Mouse (Mus musculus) adrenal gland (tissue): ENCODE data around the gene Entpd6.

Experiments used
- intact Hi-C: fragments of 180-260 bp; cut with DNase I; formaldehyde crosslinking; loops from one replicate; pipeline ENCODE4 v1.15.1; 2025

The Entpd6 gene

DNA sequence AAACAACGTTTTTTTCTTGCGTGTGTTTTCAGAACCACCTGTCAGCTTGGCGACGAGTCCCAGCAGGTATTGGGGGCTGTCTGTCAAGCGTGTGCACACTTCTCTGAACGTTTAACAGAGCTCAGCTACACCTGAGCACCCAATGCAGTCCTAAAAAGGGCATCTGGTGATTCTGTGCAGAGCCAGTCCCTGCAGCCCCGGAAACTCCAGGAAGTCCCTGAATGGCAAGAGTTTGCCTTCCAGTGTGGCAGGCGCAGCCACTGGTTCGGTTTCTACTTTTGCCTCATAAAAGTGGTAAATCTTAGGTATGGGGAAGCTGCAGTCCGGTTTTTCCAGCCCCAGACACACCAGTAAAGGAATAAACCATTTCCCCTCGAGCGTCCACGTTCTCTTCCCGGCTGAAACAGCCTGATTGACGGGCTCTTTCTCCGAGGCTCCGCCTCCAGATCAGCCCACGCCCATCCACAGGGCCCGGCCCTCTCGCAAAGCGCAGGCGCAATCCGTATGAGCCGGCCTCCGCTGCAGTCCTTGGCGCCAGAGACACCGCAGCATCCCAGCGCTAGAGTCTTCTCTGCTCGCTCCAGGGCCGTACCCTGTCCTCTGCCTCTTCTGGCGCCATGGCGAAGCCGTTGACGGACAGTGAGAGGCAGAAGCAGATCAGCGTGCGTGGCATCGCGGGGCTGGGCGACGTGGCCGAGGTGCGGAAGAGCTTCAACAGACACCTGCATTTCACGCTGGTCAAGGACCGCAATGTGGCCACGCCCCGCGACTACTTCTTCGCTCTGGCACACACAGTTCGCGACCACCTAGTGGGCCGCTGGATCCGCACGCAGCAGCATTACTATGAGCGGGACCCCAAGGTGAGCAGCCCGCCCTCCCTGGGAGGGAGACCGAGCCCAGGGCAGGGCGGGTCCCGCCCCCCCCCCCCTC lies 37.7 kb downstream of the Entpd6 start, which contains the start of gene Pygb:
Gene Pygb (plus strand): TSS at position 485 of the 930 bp plus-strand sequence.
- intact Hi-C loops, result loop anchor here (5.0 kb wide), 1 partner anchor 39 kb away; the partner anchor contains the start of gene Entpd6

DNA sequence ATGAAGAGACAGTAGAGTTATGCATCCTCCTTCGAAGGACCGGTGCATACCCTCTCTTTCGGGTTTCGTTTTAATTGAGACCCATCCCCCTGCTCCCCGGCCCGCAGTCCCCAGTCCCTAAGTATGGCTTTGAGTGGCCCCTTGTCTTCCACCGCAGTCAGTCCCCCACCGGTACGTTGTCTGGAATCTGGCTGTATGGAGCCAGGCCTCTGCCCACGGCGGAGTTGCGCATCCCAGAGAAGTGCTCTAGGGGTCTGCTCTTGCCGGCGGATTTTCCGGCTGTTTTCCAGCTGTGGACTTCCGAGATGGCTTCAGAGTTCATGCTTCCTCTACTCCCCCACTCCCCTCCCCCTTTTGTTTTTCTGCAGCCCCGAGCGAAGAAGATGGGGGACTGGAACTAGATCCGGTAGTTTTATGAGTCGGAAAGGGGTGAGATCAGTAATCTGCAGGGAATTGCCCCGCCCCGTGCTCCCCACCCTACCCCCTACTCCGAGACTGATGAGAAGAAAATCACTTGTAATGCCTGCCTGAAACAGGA lies 38.5 kb downstream of the Entpd6 start:
- intact Hi-C loops, result loop anchor here (5.0 kb wide), 1 partner anchor 40 kb away; the partner anchor contains the start of gene Entpd6

DNA sequence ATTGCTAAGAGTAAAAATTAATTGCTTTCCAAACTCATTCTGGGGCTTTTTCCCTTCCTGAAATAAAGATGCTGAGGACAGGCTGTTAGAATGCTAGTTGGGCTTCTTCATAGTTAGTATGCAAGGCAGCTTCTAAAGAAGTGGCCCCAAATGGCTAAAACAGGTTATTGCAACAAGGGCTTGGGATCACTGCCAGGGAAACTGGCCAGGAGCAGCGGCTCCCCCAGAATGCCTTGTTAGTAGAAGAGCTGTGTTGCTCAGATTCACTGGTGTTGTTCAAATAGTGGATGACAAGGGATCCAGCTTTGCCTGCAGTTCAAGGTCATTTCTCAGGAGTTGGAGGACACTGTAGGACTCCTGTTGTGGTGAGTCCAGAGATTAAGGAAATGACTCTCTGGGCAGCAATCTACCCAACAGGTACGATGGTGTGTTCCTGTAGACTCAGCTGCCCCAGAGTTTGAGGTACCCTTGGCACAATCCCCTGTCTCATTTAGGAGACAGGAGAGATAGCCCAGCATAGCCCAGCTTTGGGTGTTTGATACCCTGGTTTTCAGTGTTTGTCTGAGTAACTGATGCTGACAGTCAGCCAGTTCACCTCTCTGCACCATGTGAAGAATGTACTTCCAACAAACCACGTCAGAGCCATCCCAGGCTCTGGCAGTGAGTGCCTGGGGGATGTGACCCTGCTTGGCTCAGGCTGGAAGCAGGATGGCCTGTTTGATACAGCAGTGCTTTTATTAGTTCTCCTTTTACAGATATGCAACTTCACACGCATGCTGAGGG lies 40.1 kb downstream of the Entpd6 start:
- intact Hi-C loops, result loop anchor here (5.0 kb wide), 1 partner anchor 42 kb away; the partner anchor contains the start of gene Entpd6

DNA sequence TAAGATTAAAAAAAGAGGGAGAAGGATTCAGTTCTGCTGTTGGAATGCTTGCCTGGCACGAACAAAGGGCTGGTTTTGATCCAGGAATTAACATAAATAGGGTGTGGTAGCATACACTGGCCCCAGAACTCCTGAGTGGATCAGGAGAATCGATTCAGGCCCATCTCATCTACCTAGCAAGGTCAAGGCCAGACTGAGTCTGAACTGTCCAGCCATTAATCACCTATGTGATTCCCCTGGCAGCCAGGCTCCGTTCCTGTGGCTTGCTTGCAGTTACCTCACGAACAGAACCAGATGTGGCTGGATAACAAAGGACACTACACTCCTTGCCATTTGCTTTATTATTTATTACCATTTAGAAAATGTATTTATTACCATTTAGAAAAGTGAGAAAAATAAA lies 44.5 kb downstream of the Entpd6 start:
- intact Hi-C loops, result no loop called here

DNA sequence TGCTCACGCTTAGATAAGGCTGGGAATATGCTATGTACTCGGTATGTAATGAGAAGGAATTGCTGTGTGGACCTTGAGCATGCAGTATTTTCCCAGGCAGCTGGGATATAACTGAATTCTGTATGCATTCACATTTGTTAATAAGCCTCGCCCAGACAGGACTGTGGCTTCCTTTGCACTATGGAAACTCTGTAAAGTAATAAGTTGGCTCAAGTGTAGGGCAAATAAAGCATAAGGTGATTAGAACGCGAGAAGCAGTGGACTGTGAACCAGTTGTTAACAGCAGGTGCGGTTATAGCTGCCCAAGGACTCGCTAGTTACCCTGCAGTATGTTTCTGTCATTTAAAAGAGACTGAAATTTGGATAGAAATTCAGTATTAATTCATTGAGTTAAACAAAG lies 49.2 kb downstream of the Entpd6 start:
- intact Hi-C loops, result no loop called here

DNA sequence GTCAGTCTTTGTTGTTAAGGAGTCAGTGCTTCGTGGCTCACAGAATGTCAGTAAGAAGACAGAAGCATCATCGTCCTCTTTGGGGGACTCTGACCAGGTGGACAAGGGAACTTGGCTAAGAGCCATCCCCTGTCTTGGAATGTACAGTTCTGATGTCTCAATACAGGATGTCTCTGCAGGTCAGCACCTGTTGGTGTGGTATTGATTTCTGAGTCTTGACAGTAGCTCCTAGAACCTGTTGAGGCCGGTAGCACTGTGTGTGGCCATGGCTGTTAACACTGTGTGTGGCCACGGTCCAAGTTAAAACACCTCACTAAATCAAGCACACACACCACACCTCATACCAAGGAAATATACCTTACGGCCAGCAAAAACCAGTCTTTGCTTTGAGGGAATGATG lies 51.8 kb downstream of the Entpd6 start:
- intact Hi-C loops, result loop anchor here (5.0 to 10.0 kb wide), 2 partner anchors 114 to 197 kb away; no protein-coding TSS in a partner anchor

DNA sequence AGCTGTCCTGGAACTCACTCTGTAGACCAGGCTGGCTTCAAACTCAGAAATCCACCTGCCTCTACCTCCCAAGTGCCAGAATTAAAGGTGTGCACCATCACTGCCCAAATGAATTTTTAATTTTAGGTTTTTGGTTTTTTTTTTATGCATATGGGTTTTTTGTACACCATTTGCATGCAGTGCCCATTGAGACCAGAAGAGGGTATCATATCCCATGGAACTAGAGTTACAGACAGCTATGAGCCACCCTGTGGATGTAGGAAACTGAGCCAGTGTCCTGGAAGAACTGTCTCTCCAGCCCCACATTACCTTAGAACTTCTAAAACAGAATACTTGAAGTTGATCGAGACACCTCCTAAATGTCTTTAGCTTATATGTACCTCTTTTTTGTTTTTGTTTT lies 54.2 kb downstream of the Entpd6 start:
- intact Hi-C loops, result loop anchor here (5.0 to 10.0 kb wide), 2 partner anchors 112 to 194 kb away; no protein-coding TSS in a partner anchor

DNA sequence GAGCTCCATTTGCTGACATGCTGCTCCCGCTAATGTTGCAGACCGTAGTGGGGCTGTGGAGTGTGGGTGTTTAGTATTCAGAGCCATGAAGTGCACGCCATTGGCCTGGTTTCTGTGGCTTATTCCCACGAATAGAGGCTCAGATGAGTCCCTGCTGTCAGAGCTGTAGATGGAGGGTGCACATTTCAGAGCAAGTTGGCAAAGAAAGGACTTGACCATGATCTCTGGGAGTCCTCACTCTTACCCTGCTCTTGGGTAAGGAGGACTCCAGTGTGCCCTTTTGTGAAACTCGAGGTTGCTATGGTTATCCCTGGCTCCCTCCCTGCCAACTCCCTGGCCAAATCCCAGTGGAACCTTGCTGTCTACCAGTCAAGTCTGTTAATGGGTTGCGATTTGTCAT lies 59.5 kb downstream of the Entpd6 start:
- intact Hi-C loops, result loop anchor here (10.0 kb wide), 1 partner anchor 106 kb away; no protein-coding TSS in a partner anchor

DNA sequence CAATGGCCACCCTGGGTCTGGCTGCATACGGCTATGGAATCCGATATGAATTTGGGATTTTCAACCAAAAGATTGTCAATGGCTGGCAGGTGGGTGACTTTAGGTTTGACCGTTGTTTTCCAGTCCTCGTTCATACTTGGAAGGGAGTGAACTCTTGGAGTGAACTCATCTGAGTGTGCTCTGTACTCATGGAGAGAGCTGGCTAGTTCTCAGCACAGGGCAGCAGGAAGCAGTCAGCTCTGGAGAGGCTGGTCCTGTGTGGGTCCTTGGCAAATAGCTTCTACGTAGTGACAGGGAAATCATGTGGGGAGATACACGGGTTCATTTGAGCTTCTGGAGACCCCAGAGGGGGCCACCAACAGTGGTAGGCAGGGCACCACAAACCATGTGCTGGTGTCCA lies 60.0 kb downstream of the Entpd6 start:
- intact Hi-C loops, result loop anchor here (10.0 kb wide), 1 partner anchor 106 kb away; no protein-coding TSS in a partner anchor

DNA sequence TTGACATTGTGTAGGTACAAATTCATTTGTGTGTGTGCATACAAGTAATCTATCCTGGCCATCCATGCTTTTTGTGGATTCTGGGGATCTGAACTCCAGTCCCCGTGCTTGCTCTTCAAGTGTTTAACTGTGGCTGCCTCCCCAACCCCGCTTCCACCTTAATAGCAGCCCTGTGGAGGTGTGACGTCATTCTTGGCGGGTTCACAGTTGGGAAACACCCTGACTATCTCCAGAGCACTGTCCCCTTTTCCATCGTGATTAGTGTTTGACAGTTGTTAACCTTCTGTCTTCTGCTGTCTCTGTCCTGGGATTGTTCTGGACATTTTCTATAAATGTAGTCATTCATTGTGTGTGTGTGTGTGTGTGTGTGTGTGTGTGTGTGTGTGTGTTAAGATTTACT lies 61.8 kb downstream of the Entpd6 start:
- intact Hi-C loops, result no loop called here

DNA sequence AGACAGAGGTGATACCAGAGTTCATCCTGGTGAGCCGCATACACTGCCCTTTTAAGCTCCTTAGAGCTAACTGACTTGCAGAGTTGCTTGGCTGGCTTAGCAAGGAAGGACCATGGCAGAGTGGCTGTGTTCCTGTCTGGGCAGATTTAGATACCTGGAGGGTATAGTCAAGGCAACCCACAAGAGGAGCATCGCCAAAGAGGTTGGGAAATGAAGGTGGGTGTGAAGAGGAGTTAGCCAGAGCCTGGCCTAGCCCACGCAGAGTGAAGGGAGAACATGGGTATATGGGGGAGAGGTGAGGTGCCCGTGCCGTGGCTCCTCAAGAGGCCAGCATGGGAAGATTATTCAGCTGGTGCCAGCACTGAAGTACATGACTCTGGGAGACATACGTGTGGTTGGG lies 64.0 kb downstream of the Entpd6 start:
- intact Hi-C loops, result no loop called here

DNA sequence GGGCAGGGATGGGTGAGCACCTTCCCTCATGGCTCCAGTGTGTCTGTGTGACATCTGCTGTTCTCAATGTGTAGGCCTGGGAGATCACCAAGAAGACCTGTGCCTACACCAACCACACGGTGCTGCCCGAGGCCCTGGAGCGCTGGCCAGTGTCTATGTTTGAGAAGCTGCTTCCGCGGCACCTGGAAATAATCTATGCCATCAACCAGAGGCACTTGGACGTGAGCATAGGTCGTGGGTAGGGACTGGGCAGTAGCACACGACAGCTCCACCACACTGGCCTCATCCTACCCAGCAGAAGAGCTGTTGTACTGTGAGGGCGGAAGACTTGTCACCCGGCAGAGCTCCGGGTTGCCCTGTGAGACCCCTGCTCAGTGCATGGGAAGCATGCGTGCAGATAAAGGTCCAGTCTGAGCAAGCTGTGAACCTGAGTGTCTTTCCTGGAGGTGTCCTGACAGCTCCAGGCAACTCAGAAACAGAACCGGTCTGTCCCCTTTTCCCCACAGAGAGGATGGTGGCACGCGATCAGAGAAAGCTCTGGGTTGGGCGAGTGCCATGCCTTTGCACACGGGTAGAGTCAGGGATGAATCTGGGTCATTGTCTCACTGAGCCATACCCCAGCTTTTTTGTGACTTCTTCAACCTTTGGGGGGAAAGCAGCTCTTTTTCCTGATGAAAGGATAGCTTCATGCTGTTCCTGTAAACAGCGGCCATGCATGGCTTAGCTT lies 68.0 kb downstream of the Entpd6 start:
- intact Hi-C loops, result no loop called here

DNA sequence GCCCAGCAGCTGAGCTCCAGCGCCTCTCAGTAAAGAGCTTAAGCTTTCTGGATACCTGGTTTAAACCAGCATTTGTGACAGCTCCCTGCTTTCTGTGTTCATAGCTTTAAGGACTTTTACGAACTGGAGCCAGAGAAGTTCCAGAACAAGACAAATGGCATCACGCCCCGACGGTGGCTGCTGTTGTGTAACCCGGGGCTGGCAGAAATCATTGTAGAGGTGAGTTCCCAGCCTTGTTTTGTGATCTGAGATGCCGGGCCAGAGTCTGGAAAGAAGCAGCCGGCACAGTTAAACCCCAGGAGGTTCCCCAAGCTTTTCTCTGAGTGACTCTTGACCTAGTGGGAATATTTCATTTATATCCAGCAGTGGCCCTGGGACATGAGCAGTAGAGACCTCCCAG lies 69.9 kb downstream of the Entpd6 start:
- intact Hi-C loops, result no loop called here

DNA sequence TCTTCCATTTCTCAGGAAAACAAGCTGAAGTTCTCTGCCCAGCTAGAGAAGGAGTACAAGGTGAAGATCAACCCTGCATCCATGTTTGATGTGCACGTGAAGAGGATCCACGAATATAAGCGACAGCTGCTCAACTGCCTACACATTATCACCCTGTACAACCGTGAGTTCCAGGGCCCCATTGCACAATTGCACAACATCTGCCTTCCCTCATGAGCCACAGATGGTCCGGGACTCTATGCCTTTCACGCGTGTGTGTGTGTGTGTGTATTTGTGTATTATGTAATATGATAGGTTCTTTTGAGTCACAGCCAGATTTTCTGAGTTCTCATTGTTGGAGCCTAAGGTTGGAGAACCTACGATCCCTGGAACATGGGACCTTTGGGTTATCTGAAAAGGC lies 71.9 kb downstream of the Entpd6 start:
- intact Hi-C loops, result no loop called here
